Mouse (Mus musculus) G1E-ER4 (cell line): Measurements from ENCODE around the gene Gabra5. TPM values are rescaled to one million over a fixed set of nuclear protein-coding genes. Genes with fewer than 3 reads are reported as not detected.

Source experiments
- GATA1 ChIP-seq: IDR thresholded peaks from one replicate; pipeline ENCODE4 v1.8.0; 2012; ENCODE audit warnings: low read length, inconsistent platforms
- polyA plus RNA-seq: library from polyadenylated mRNA; stranded (reverse); fragments of >175 nt; gene quantifications from 2 replicates; pipeline ENCODE4 v1.2.3, GENCODE M21; 2012

Gabra5 gene
- not detected in 2 replicates for polyA plus RNA-seq

DNA sequence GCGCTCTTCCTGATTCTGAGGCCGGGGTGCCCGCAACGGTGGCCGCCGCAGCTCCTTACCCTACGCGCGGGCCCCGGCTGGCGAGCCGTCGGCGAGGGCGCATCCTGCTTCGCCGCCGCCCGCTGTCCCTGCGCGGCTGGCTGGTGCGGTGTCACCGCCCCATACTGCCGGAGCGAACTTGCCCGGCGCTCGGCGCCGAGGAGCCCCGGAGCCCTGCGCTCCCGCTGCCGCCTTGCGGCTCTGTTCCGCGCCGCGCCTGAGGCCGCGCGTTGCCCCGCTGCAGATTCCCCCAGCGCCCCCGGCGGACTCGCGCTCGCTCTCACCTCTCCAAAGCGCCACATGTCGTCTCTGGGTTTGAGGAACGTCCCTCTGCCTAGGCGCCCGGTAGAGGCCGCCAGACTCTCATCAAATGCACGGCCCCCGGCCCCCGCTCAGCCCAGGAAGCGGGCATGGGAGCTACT is at the start of gene Gabra5:
Gabra5 (minus strand) TSS at position 379 of the 461 bp plus-strand sequence.
- TF ChIP-seq GATA1 = no peak

DNA sequence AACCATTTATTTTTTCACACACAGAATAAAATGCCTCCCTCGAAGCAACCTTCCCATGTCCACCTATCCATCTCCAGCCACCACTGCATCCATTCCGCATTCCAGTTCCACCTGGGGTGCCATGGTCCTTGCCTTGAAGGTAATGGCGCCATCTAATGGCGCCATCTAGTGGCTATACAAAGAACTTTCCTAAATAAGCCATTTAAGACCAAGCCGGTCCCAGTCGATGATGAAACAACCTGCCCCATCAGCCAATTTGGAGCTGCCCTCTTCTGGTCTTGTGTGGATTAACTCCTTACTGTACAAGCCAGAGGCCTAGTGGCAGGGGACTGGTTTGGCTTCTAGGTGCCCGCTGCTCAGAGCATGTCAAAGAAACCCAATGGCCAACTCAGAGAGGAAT is 28.7 kb upstream of the Gabra5 start:
- no peak for TF ChIP-seq GATA1

DNA sequence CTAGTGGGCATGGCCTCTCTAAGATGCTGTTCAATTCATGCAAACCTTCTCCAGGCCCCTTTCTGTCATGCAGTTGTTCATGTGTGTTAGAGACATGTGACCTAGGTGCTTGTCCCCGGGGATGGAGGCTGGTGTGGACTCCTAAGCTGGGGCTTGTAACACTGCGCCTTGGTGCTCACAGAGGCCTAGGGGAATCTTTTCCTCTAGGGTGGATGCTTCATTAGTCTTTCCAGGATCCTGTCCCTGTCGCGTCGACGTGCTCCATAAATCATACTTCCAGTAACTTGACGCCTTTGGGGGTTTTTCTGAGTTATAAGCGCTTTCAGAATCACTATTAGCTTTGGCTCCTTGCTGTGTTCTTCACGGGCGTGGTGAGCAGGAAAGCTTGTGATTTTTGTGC is 22.8 kb upstream of the Gabra5 start:
- no peak for TF ChIP-seq GATA1

DNA sequence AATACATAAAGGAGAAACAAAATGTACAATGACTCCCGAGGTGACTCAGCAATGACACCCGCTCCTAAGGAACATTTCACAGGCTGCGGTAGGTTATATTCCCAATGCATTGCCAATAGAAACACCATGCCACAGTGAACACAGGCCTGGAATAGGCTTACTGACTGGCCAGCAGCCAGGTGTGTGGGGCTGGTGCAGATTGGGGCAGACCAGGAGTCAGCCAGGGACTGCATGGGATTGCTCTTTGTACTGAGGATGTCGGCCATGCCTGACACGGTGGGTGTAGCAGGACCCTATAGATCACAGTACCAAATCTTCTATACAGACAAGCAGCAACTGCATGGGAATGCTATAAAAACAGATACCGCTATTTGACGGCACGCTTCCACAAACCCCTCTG is 20.1 kb upstream of the Gabra5 start:
- no peak for TF ChIP-seq GATA1

DNA sequence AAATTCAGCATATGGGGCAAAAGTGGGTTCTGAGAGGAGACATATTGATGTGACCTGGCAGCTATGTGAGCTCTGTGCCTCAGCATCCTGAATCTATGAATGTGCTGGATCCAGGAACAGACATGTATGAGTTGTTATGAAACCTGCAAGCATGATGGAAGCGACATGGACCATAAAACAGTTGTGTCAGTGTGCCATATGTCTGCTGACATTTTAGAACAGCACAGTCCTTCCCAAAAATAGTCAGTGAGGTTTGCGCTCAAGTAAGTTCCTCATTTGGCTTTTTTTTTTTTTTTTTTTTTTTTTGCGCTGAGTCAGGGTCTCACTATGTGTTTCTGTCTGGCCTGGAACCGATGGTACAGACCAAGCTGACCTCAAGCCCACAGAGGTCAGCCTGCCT is 19.6 kb upstream of the Gabra5 start:
- TF ChIP-seq GATA1 = no peak

DNA sequence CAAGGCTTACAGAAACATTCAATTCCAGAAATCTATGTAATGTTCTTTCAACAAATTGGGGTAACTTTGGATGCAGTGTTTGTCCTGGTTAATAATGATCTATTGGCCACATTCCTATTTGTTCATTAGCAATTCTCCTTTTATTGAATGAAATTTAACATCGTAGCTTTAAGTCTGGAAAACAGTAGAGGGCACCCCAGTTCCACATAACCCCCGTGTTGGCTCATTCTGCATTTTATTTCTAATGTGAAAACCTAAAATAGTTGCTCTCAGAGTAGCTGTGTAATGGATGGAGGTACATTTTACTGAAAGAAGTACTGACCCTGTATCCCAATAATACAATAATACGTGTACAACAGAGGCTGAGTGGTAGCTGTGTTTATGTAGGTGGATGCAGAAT is 3.1 kb upstream of the Gabra5 start:
- no peak for TF ChIP-seq GATA1

DNA sequence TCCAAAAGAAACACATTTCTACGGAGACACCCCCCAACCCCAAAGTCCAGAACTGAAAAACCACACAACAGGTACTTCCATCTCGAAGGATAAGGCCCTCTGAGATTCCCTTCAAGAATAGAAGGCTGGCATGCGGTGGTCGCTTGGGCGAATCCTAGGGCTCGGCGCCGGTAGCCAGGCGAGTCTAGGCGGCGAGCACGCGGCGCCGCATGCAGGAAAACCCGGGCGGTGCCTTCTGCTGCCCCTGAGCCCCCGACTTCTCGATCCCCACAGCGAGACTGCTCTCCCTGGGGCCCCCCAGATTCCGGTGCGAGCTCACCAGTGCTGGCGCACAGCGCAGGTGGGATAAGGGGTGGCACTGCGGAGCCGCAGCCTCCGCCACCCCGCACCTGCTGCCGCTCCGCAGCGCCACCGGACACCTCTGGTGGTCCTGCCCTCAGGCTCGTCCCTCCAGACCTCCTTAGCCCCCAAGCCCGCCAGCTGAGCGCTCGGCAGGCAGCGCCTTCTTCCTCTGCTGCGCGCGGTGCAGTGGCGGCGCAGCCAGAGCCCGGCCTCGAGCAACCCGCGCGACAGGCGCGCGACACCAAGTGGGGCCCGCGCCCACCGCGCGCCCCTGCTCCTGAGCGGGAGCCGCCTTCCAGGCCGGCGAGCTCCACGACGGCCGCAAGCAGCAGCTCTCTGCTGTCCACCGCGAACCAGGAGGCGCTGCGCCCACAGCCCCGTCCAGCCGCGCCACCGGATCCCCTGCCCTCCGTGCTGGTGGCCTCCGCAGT is 813 bp downstream of the Gabra5 start:
- TF ChIP-seq GATA1 = no peak

DNA sequence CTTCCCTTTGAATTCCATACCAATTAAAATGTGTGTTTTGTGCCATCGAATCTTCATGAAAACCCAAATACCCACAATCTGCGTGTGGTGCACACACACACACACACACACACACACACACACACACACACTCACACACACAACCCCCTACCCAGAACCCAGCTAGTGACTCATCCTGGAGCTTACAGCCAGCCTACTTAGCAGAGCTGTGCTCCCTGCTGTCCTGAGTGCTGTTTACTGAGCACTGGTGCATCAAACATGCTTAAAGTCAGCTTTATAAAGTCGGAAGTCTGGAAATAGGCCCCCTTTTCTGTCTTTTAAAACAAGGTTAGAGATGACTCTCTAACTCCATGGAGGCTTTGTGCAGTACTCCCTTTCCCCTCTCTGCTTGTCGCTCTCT is 7.0 kb downstream of the Gabra5 start:
- TF ChIP-seq GATA1 = no peak

DNA sequence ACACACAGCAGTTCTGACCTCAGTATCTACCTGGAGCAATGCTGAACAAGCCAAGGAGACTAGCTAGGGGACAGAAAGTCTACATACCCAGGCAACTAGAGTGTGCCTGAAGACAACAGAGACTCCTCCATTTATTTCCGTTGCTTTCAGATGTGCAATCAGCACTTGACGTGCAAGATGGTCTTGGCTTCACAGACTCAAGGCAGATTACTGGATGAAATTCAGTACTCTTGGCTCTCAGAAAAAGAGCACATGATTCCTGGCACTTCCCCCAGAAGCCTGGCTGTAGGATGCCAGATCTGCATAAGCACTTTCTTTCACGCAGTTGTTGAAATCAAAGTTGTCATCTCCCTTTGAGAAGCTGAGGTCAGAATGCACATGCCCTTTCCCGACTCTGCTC is 18.1 kb downstream of the Gabra5 start:
- TF ChIP-seq GATA1 = no peak

DNA sequence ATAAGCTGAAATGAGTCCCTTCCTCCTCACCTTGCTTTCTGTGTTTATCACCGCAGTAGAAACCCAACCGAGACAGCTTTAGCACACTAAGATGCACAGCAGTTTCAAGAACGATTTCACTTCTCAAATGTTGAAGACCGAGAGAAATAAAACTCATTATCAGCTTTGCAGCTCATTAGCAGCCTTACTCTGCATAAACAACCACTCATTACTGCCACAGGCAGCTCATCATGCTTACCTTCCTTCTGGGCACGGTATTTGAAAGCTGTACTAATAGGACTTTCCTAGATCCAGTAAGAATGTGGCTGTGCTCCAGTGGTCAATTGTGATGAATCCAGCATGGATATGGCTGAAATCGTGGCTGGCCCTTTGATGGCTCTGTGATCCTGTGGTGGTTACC is 23.0 kb downstream of the Gabra5 start:
- TF ChIP-seq GATA1 = no peak

DNA sequence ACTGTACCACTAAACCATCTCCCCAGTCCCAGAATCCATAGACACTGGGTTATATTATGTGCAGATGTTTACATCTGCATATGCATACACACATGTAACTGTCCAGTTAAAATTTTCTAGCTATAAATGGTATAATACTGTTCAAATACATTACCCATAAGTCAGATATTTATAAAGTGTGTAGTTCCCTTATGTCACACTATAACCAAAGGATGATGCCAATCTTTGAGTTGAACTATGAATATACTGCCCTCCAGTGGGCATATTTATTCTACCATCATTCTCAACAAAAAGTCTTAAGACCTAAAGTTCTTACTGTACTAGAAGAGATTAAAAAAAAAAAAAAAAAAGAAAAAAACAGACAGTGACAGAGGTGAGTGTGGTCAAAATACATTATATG is 27.0 kb downstream of the Gabra5 start:
- TF ChIP-seq GATA1 = no peak

DNA sequence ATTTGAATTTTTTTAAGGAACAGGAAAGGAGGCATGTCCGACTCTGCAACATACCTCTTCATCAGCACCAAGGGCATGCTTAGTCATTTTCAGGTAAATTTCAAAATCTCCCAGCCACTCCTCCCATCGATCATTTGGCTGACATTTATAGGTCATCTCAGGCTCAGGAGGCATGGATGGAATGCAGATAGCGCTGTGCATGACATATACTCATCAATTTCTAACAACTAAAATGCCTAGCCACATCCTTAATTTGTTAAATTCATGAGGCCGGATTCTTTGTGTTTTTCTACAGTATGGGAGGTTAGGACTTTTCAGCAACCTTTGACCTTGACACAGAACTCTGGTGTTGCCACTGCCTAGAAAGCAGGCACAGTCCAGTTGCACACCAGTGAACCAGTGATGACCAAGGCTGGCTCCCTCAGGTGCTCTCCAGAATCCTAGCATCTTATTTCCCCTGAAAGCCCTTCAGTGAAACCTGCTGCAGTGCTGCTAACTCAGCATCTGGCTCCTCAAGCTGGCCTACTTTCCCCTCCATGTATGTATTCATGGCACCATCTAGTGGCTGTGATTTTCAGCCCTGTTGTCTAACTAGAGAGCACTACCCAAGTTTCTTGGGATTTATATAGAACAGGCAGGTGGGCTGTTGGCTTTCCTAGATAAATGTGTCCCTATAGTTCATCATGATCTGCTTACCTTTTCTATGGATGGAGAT is 35.9 kb downstream of the Gabra5 start:
- TF ChIP-seq GATA1 = no peak

DNA sequence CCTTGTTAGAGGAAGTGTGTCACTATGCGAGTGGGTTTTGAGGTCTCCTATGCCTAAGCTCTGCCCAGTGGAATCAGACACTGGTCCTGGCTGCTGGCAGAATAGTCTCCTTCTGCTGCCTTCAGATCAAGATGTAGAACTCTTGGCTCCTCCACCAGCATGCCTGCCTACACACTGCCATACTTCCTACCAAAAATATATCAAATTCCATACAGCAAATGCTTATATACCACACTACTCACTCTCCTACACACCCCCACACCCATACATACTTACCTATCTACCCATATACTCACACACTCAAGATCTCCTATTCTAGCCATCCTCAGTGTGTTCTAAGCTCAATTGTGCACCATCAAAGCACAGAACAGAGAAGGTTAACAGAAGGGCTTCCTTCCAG is 38.5 kb downstream of the Gabra5 start:
- TF ChIP-seq GATA1 = no peak

DNA sequence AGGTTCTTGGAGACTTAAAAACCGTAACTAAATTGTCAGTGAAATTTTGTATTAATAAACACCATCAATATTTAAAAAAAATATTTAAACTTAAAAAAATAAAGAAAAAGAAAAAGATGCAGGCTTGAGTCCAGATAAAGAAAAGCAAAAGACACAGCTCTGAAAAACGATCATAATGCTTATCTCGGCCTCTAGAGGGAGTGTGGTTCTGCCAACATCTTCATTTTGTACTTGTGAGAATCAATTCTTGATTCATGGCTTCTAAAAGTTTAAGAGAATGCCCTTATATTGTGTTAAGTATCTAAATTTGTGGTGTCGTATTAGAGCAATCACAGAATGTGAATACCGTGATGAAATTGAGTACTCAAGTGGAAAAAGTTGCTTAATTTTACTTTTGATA is 49.5 kb downstream of the Gabra5 start:
- TF ChIP-seq GATA1 = no peak

DNA sequence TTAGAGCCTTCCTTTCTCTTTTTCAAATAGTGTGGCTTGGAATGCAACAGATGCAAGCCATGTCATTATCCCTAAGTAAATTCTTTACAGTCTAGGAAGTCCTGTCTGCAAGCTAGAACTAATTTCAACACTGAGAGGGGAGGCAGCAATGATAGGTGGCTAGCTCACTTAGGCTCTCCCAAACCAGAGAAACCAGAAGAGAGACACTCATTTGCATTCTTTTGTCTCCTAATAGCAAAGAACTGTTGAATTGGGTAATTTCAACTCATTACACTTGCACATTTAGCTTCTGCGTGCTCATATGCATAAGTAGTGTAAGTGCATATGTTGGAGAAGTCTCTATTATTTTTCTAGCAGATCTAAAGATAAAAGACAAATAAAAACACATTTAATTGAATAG is 61.6 kb downstream of the Gabra5 start:
- no peak for TF ChIP-seq GATA1

DNA sequence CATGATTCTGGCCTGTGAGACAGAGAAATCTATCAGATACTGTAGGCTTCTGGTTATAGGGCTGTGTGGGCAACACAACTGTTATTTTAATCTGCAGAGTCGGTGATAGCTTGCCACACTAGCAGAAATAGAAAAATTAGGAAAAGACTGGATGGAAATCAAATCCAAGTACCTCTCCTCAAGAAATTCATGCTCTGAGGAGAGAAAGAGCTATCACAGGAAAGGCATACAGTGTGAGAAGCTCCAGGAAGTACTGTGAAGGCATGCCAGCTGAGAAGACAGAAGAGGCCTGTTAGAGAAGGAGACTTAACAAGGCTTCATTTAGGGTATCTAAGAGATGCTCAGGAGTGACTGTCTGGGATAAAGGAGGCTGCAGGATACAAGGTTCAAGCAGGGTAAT is 87.2 kb downstream of the Gabra5 start:
- TF ChIP-seq GATA1 = no peak

DNA sequence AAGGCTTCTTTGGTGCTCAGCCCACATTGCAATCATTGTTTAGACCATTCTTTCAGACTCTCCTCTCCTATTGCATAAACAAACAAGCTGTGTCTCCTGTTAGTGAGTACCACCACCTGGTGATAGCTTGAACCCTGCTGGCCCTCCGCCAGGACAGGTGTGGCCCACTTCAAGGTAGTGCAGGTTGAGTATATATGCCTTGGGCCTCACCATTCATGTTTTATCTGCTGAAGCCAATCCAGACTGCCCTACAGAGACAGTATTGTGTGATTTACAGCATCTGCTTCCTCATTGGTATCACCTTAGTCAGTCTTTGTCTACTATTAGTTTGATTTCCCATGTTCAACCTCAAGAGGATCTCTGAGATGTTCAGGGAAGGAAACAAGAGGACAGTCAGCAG is 88.8 kb downstream of the Gabra5 start:
- no peak for TF ChIP-seq GATA1

DNA sequence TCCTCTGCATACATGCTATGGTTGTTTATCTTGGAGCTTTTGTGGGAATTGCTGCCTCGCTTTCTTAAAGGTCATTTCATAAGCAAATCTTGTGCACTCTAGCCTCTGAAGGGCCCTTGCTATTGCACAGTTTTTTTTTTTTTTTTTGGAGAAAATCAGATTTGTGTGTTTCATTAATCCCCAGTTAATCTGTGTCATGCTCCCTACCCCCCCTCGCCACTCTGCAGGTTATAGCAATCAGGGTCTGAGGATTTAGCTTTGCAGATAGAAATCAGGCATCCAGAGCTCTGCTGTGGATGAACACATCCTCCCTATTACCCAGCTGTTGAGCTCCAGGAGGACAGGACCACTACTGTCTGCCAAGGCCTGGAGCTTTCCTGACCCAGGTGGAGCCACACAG is 90.5 kb downstream of the Gabra5 start, which contains the start of gene Gabrb3:
Gabrb3 (plus strand) TSS at position 301 of the 400 bp plus-strand sequence.
- no peak for TF ChIP-seq GATA1
